Mouse (Mus musculus): ENCODE data around the gene Rack1. TPM values are rescaled to one million over a fixed set of nuclear protein-coding genes. Genes with fewer than 3 reads are reported as not detected.
A peak's percentile ranks its signal among the peaks of the same experiment; 100 is the strongest.
"Not testable (repeated sequence)": the region's sequence is repeated elsewhere in the genome, so short reads cannot be mapped to it uniquely, and the experiment has no call there.

Rack1 gene
- total RNA-seq (2021) = 100 to 1,000 TPM; 299 to 361 TPM
- long read RNA-seq, experiment 1, transcript Rack1-201 (8 exons, 1,447 nt) = major isoform, 37 of 62 reads
- long read RNA-seq, experiment 1, partial matches to known transcripts = 21 of 62 reads
- long read RNA-seq, experiment 1, other reads (novel, unspliced or antisense) = 1 of 62 reads
- long read RNA-seq, experiment 2, transcript Rack1-201 (8 exons, 1,447 nt) = major isoform, 70 of 109 reads
- long read RNA-seq, experiment 2, transcript Rack1-204 (2 exons, 322 nt) = minor isoform, 9 of 109 reads
- long read RNA-seq, experiment 2, partial matches to known transcripts = 26 of 109 reads
- long read RNA-seq, experiment 2, other reads (novel, unspliced or antisense) = 4 of 109 reads

DNA sequence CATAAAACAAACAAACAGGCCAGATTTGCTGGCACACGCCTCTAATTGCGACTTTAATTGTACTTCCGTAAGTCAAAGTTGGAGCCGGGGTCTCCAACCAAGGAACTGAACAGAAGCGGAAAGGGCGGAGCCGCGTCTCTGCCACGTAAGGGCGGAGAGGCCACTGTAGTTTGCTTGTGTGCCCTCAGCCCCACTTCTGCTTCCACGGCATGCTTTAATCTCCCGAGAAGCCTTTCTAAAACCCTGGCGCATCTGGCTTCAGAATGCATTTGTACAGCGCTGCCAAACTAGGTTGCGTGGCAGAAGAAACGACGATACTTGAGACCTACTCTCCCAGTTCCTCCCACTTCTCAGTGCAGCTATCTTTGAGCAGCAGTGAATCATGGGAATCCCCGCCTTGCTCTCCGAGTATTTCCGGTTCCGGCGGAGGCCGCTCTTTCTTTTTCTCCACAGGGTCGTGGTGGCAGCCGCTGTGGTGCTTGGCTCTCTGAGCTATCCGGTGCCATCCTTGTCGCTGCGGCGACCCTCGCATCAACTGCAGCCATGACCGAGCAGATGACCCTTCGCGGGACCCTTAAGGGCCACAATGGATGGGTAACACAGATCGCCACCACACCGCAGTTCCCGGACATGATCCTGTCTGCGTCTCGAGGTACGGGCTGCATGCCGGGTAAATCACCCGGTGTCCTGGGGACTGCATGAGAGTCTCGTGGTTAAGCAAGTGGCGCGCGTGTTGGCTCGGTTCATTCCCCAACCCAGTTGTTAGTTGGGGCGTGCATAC, at the start of gene Rack1:
Gene Rack1 (plus strand): TSS at position 412 of the 781 bp plus-strand sequence.
- peak; percentile 80 to 86 for DNase-seq
- intact Hi-C loops (cut with DNase I) = loop anchor here (2.0 to 10.0 kb wide), 2 partner anchors 17 to 445 kb away; partner anchors contain the start of genes Mgat1 and Trim41

DNA sequence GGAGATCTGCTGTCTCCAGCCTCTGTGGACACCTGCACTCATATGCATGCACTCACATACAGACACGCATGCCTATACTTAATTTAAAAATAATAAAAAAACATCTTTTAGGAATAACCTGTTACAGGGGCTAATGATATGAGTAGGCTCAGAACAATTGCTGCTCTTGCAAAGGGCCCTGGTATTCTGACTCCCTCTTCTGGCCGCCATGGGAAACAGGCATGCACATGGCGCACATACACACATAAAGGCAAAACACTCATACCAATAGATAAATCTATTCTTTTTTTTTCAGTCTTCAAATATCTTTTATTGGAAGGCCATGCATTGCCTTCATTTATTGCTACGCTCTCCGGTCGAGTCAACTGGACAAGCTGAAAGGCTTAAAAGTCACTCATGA, 49.7 kb upstream of the Rack1 start:
- intact Hi-C loops (cut with DNase I) = no loop called here
- no peak for DNase-seq

DNA sequence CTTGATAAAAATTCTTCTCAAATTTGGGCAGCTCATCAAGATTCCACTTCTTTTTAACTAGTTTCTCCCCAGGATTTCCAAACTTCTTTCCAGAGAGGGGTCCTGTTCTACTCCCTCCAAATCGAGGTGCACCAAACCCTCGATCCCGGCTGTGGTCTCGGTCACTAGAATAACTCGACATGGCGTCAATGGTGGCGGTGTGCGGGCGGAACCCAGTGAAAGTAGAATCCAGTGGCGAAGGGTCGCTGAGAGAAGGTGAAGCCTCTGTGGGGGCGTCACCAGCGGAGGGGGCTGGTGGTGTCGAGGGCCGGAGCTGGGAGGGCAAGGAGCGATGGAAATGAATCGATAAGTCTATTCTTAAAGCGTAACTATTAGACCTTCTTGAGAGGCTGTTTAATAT, 46.6 kb upstream of the Rack1 start:
- DNase-seq; intact Hi-C loops (cut with DNase I): not testable (repeated sequence)

DNA sequence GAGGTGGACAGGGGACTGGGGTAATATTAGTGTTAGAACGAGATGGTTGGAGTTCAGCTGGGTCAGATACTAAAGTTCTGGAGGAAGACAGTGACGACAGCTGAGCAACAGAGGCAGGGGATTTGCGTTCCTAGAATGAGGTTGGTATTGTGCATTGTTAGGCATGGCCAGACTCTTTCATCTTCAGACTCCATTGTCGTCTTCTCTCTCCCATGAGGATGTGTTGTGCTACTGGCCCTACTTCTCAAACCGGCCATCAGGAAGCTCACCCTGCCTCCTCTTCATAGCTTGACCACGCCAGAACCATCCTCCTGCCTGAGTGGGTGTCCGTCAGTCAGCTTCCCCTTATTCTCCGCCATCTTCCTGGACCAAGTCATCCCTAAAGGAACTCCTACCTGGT, 41.1 kb upstream of the Rack1 start:
- intact Hi-C loops (cut with DNase I) = no loop called here
- DNase-seq = no peak

DNA sequence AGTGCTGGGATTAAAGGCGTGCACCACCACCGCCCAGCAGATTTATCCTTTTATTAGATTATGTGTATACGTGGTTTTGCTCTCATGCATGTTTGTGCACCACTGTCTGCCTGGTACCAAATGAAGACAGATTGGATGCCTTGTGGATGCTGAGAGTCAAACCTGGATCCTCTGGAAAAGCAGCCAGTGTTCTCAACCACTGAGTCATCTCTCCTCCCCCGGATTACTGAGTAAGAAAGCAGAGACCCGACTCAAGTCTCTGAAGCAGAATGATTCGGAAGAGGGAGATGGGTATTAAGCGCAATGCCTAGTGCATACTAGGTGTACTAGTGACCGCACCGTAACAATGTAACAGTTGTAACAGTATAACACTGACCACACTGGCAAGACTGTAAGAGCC, 36.0 kb upstream of the Rack1 start:
- DNase-seq = no peak
- intact Hi-C loops (cut with DNase I) = no loop called here

DNA sequence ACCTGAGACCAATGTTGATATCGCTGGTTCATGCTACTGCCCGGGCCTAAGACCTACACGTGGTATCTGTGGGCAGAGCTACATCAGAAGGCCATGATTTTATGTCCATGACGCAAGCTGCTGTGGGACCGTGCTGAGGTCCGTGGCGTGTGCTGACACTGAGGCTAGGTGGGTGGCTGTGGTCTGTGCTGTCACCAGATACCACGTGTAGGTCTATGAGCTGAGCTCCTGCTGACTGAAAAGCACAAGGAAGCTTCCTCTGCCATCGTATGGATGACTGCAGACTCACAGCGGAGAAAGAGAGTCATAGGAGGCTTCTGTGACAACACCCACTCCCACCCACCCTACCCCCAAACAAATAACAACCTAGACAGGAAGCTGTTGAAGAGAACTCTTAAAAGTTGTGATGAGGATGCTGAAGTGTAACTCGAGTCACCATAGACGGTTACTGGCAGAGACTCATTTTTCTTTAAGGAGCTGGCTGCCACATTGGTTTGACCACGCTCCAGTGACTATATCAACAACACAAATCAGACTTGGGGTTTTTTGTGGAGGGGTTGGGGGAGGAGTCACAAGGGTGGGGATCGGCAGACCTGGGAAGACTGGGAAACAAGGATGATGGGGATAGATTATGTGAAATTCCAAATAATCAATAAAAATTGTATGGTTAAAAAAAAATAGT, 32.8 kb upstream of the Rack1 start:
- intact Hi-C loops (cut with DNase I) = no loop called here
- DNase-seq = no peak

DNA sequence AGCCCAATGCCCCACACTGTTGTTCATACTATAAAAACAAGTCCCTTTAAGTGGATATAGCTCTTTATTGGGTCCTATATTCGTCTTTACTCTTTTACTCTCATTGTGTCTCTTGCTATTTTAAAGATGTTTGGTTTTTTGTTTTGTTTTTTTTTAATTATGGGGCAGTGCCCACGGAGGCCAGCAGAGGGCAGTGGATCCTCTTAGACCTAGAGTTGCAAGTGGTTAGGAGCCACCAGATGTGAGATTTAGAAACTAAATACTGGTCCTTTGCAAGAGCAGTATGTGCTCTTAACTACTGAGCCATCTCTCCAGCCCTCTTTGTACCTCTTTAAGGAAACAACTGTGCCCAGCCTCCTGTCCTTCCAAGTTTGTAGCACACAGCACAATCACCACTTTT, 28.4 kb upstream of the Rack1 start:
- intact Hi-C loops (cut with DNase I) = no loop called here
- DNase-seq = no peak

DNA sequence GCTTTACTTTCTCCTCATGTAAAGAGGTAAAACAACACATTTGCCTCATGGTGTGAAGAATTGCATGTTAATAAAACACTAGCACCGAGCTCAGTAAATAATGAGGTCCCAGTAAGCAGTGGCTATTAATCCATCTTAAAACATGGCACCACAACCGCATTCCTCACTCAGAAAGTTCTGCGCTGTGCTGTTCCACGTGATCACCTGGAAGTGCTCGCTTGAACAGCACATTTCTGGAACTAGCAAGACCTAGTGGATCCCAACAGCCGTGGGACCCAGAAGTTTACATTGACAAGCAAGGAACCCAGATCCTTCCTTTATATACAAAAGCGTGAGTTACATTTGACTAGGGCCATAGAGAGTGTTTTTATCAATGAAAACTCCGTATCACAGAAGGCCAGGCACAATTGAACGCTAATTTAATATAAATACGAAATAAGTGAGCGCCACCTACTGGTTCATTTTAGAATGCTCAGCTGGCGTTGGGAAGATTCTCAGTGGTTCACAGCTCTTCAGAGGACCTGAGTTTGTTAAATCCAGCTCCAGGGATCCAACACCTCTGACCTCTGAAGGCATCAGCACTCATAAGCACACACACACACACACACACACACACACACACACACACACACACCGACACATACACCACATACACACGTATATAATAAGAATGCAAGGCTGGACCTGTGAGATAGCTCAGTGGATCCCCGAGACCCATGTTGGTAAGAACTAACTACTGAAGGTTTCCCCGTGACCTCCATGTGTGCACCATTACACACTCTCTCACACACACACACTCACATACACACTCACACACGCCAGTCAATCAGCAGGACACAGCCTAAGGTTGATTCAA, 25.5 kb upstream of the Rack1 start:
- peak in 1 of 2 experiments; percentile 25 for DNase-seq
- intact Hi-C loops (cut with DNase I) = loop anchor here (5.0 kb wide), 1 partner anchor 328 kb away; no protein-coding TSS in a partner anchor

DNA sequence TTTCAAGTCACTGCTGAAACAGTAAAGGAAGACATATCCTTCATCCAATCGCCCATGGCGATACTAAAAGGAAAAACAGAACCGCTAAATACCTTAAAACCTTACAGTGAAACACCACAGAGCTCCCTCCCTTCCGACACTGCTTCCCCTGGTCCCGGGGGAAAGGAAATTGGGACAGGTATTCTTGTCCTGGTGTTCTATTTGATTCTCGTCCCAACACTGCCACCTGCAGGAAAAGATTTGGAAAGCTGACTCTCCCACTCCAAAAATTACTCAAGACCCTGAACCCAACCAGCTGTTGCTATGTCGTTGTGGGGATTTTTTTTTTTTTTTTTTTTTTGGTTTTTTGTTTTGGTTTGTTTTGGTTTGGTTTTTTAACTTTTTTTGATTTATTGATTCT, 24.6 kb upstream of the Rack1 start:
- no peak for DNase-seq

DNA sequence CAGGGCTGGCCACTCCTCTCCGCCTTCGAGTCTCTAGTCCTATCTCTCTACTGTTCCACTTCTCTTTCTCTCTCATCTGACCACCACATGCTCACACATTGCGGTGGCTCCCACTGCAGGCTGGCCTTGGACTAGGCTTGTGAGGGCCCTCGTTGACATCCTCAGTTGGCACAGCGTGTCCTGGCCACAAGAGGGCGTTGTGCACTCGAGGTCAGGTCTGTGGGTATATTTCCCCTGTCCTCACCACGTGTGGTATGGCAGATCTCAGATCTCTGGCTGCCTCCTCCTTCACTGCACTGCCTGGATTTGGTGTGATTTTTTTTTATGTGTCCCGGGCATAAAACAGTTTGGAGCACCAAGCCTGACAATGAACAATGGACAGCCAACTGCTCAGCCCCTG, 23.5 kb upstream of the Rack1 start:
- DNase-seq = no peak
- intact Hi-C loops (cut with DNase I) = loop anchor here (5.0 kb wide), 1 partner anchor 326 kb away; no protein-coding TSS in a partner anchor

More for the DNA sequence above, 24.6 kb upstream of the Rack1 start:
- intact Hi-C loops (cut with DNase I) = loop anchor here (5.0 kb wide), 1 partner anchor 327 kb away; no protein-coding TSS in a partner anchor

DNA sequence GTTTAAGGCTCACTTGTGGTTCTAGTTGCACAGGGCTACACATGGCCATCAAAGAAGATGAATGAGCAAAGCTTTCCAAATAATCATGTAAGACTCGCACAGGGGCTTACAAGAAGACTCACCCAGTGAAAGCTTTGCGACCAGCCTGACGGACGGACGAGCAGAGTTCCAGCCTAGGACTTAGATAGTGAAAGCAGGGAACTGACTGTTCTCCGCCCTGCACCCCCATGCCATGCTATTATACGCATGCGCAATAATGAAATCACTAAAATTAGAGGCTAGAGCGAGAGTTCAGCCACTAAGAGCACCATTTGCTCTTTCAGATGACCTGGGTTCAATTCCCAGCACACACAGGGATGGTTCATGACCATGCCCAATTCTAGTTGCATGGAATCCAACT, 22.8 kb upstream of the Rack1 start:
- intact Hi-C loops (cut with DNase I) = loop anchor here (5.0 kb wide), 1 partner anchor 325 kb away; no protein-coding TSS in a partner anchor
- DNase-seq = no peak

DNA sequence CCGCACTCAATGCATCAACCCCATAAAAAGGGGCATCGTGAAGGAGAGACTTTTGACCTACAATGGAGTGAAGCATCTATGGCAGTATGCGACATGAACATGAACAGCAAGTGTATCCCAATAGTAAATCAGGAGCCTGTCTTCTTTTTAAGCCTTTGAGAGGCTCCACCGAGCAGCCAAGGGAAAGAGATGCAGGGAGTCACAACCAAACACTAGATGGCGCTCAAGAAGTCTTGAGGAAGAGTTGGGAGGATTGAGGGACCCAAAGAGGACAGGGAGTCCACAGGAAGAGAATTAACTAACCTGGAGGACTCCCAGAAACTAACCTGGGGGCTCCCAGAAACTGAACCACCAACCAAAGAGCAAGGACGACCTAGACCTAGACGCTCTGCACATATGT, 20.7 kb upstream of the Rack1 start:
- intact Hi-C loops (cut with DNase I) = loop anchor here (5.0 kb wide), 1 partner anchor 323 kb away; no protein-coding TSS in a partner anchor
- DNase-seq = no peak

DNA sequence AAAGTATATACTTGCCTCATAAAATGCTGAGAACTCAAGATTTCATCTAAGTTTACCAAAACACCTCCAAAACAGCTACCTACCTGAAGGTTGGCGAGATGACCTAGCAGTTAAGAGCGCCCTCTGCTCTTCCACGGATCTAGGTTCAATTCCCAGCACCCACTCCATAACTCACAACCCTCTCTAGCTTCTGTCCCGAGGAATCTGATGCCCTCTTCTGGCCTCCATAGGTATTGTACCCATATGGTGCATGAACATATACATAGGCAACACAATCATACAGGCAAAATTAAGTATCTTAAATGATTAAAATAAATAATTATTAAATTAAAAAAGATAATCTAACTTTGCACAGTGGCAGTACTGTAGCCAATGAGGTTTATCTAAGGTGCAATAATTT, 17.9 kb upstream of the Rack1 start:
- intact Hi-C loops (cut with DNase I) = no loop called here
- DNase-seq = no peak

DNA sequence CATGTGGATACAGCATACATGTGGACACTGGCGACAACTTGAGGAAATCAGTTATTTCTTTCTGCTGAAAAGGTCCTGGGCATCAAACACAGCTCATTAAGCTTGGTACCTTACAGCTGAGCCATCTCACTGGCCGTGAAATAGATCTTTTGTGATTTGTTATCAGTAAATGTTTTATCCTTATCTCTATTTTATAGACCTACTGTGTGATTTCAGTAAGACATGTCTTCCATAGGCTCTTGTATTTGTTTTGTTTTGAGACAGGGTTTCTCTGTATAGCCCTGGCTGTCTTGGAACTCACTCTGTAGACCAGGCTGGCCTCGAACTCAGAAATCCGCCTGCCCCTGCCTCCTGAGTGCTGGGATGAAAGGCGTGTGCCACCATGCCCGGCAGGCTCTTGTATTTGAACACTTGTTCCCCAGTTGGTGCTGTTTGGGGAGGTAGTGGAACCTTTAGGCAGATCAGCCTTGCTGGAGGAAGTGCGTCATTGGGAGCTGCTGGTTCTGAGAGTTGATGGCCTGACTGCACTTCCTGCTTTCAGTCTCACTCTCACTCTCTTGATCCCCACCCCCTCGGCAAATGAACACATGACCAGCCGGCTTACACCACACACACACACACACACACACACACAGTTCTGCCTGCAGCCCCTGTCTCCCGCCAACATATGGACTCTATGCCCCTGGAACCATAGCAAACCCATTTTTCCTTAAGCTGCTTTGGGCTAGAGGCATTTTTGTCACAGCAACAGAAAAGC, 12.5 kb upstream of the Rack1 start:
- DNase-seq = no peak
- intact Hi-C loops (cut with DNase I) = no loop called here

DNA sequence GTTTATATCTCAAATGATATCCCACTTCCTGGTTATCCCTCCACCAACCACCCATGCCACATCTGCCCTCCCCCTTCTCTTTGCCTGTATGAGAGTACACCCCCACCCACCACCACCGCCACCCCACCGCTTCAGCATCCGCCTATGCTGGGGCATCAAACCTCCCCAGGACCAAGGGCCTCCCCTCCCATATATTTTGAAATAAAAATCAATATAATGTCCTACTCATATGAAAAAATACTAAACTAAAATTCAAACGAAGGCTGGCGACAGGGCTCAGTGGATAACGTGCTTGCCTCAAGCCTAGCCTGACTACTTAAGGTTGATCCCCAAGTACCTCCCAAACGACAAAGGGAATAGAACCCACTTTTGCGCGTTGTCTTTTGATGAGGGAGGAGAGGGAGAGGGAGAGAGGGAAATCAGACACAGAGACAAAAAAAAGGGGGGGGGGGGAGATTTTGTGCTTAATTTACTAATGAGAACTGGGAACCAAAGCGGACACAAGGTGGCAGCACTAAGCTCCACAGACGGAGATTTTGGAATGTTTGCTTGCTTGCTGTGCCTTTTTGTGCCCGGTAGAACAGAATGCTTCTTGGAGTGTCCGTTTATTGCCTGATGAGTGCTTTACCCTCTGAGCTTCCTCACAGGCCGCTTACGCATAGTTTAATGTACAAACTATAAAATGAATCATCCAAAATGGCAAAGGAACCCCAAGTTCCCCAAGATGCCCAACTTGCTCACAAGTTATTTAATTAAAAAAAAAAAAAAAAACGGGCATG, 11.6 kb upstream of the Rack1 start:
- intact Hi-C loops (cut with DNase I) = no loop called here
- DNase-seq = peak; percentile 65 to 70

DNA sequence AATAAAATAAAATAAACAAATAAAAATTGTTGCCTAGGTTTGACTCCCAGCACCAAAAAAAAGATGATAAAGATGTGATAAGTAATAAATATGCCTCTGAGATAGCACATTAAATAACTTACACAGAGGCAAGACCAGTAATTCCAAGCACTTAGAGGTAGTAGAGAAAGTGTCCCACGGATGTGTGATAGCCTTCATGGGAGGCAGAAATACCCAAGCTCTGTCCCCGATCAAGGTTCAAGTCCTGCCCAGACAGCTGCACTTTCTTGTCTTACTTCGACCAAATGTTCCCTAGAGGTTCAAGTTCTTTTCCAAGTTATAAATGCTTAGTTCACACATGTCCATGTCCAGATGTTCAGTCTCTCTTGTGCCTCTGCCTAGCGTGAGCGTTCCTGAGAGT, 10.9 kb upstream of the Rack1 start:
- no peak for DNase-seq
- intact Hi-C loops (cut with DNase I) = no loop called here

DNA sequence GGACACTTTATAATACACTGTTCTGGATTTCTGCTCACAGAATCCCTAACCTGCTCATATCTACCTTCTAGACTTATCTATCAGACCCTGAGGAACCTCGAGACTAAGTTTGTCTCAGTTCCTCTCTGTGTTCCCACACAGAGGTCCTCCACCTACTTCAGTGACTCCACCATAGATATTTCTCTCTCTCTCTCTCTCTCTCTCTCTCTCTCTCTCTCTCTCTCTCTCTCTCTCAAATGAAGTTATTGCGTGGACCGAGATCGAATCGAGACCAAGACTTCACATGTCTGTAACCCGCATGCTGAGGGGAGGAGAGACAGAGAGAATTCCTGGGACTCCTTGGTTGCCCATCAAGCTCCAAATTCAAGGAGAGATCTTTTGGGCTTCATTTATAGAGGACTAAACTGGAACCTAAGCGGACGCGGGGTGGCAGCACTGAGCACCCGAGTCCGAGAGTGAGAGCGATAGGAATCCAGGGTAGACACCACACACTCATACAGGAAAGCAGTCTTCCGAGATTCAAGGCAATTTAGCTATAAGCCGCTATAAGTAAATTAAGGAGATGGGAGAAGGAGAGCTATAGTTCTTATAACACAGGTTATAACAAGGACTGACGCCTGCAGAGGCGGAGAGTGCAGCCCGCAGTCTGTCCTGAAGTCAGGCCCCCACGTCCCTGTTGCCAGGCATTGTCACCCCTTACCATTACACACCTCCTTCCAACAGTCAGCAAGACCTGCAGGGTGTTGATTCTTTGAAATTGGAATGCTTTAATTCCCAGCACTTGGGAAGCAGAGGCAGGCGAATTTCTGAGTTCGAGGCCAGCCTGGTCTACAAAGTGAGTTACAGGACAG, 9.9 kb upstream of the Rack1 start:
- intact Hi-C loops (cut with DNase I) = loop anchor here (1.0 to 10.0 kb wide), 2 partner anchors 67 to 455 kb away; partner anchors contain the start of gene Mgat1

More for the DNA sequence above, 9.9 kb upstream of the Rack1 start:
- DNase-seq = peak; percentile 82 to 83
